ENCODE assay signal across 8 mouse cellular contexts in the genomic region with DNA sequence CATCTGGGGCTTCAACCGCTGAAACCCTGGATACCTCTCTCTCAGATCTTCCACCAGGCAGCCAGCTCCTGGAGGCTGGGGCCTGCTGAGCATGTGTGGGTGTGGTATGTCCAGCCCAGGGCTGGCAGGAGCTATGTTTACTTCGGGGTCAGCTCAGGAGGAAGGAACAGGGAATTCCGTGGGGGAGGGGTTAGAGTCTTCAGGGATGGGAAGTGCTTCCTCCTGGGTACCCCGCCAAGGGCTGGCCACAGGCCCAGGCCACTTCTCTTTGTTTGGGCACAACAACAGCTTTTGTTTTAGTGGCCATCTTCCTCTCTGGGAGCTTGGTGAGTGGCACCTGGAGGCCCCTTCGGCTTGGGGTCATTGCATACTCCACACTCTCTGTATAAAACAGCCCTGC. TPM values are rescaled to one million over a fixed set of nuclear protein-coding genes. Genes with fewer than 3 reads are reported as not detected.
DNase-seq lines count a peak whose midpoint lies in the region; ATAC-seq and TF ChIP-seq lines count a peak whose summit lies in the region.

No protein-coding gene starts in this region.

- H3K4me3 ChIP-seq in hindbrain, embryonic 10.5 days: no peak overlapping the region
- H3K4me3 ChIP-seq in hindbrain, embryonic 16.5 days (ENCODE audit: low read length): no peak overlapping the region
- H3K4me3 ChIP-seq in cortical plate, adult 2 months (ENCODE audit: insufficient read depth, low read length): no peak overlapping the region
- no peak overlapping the region for H3K4me3 ChIP-seq in liver, embryonic 13.5 days (replicated peaks)
- no peak overlapping the region for H3K4me3 ChIP-seq in thymus, adult 2 months (ENCODE audit: control insufficient read depth, insufficient read depth, low read length)
- H3K4me3 ChIP-seq in forebrain, embryonic 12.5 days (replicated peaks): no peak overlapping the region

- WGBS in hindbrain, embryonic 10.5 days: 12% methylated on average over 5 of the region's 5 CpGs
- 15% methylated on average over 5 of the region's 5 CpGs for WGBS in hindbrain, embryonic 16.5 days
- WGBS in liver, embryonic 13.5 days (ENCODE audit: insufficient replicate concordance): 35% methylated on average over 5 of the region's 5 CpGs
- WGBS in thymus, adult 2 months: 80% methylated on average over 5 of the region's 5 CpGs
- 30% methylated on average over 5 of the region's 5 CpGs for WGBS in forebrain, embryonic 12.5 days

- 0 out of 2 replicates have a peak, but pooled peaks cover 3% of the 10 kb centered on the region for H3K36me3 ChIP-seq in hindbrain, embryonic 10.5 days
- no peaks in the 10 kb centered on the region for H3K36me3 ChIP-seq in hindbrain, embryonic 16.5 days (ENCODE audit: control insufficient read depth, insufficient read depth, low read length)
- H3K36me3 ChIP-seq in liver, embryonic 13.5 days: no peaks in the 10 kb centered on the region
- no peaks in the 10 kb centered on the region for H3K36me3 ChIP-seq in thymus, adult 2 months (ENCODE audit: control insufficient read depth, insufficient read depth, low read length)
- no peaks in the 10 kb centered on the region for H3K36me3 ChIP-seq in forebrain, embryonic 12.5 days (replicated peaks)

- TF ChIP-seq POLR2A in cortical plate, adult 2 months (IDR thresholded peaks at IDR 0.05; ENCODE audit: extremely low read depth, insufficient read depth, low read length): no peak
- no peak for TF ChIP-seq POLR2A in thymus, adult 2 months (IDR thresholded peaks at IDR 0.05; ENCODE audit: control insufficient read depth, extremely low read depth, insufficient read depth, low read length, poor library complexity)

- H3K9me3 ChIP-seq in hindbrain, embryonic 10.5 days: no peaks in the 10 kb centered on the region
- H3K9me3 ChIP-seq in hindbrain, embryonic 16.5 days (ENCODE audit: control insufficient read depth, low read length): no peaks in the 10 kb centered on the region
- H3K9me3 ChIP-seq in liver, embryonic 13.5 days (replicated peaks): no peaks in the 10 kb centered on the region
- no peaks in the 10 kb centered on the region for H3K9me3 ChIP-seq in forebrain, embryonic 12.5 days

- H3K4me1 ChIP-seq in hindbrain, embryonic 10.5 days (replicated peaks): peaks cover 58% of the 10 kb centered on the region
- peaks cover 33% of the 10 kb centered on the region for H3K4me1 ChIP-seq in hindbrain, embryonic 16.5 days (ENCODE audit: control insufficient read depth, insufficient read depth, low read depth, low read length)
- H3K4me1 ChIP-seq in cortical plate, adult 2 months (ENCODE audit: control insufficient read depth, insufficient read depth, low read length): peaks cover 29% of the 10 kb centered on the region
- H3K4me1 ChIP-seq in liver, embryonic 13.5 days (replicated peaks): peaks cover 98% of the 10 kb centered on the region
- peaks cover 57% of the 10 kb centered on the region for H3K4me1 ChIP-seq in thymus, adult 2 months (replicated peaks; ENCODE audit: control insufficient read depth, insufficient read depth, low read length)
- peaks cover 32% of the 10 kb centered on the region for H3K4me1 ChIP-seq in forebrain, embryonic 12.5 days

- TF ChIP-seq CTCF in cortical plate, adult 2 months (IDR thresholded peaks at IDR 0.05; ENCODE audit: extremely low read depth, insufficient read depth, low read length): no peak
- TF ChIP-seq CTCF in thymus, adult 2 months (IDR thresholded peaks at IDR 0.05; ENCODE audit: borderline replicate concordance, control insufficient read depth, extremely low read depth, insufficient read depth, low read length, poor library complexity): no peak

- DNase-seq in hindbrain, embryonic 10.5 days (ENCODE audit: low spot score): no peak
- DNase-seq in heart, postnatal 36 days: peak; percentile 74 to 78
- no peak for DNase-seq in liver, embryonic 13.5 days
- DNase-seq in thymus, adult 2 months: no peak
- no peak for DNase-seq in spleen, postnatal 10 days (ENCODE audit: low spot score in 2 of 2)

- H3K9ac ChIP-seq in hindbrain, embryonic 16.5 days (ENCODE audit: low read depth, low read length): no peak overlapping the region
- peak overlapping the region; percentile 34; the same call in 1 of the 2 replicates for H3K9ac ChIP-seq in liver, embryonic 13.5 days
- no peak overlapping the region for H3K9ac ChIP-seq in forebrain, embryonic 12.5 days

- no peaks in the 10 kb centered on the region for H3K27me3 ChIP-seq in hindbrain, embryonic 10.5 days (ENCODE audit: insufficient read depth, poor library complexity, severe bottlenecking)
- no peaks in the 10 kb centered on the region for H3K27me3 ChIP-seq in hindbrain, embryonic 16.5 days (replicated peaks; ENCODE audit: control insufficient read depth, insufficient read depth, low read length)
- no peaks in the 10 kb centered on the region for H3K27me3 ChIP-seq in liver, embryonic 13.5 days
- H3K27me3 ChIP-seq in thymus, adult 2 months (ENCODE audit: control insufficient read depth, insufficient read depth, low read length): no peaks in the 10 kb centered on the region
- H3K27me3 ChIP-seq in forebrain, embryonic 12.5 days: no peaks in the 10 kb centered on the region

- ATAC-seq in hindbrain, embryonic 16.5 days: no peak
- no peak for ATAC-seq in liver, embryonic 13.5 days (ENCODE audit: low read depth)
- no peak for ATAC-seq in forebrain, embryonic 12.5 days (ENCODE audit: low FRiP score)

- H3K27ac ChIP-seq in hindbrain, embryonic 10.5 days: peak overlapping the region; percentile 5
- H3K27ac ChIP-seq in hindbrain, embryonic 16.5 days (ENCODE audit: low read depth, low read length): no peak overlapping the region
- peak overlapping the region; percentile 23; the same call in 1 of the 2 replicates for H3K27ac ChIP-seq in cortical plate, adult 2 months (ENCODE audit: insufficient read depth, low read length)
- H3K27ac ChIP-seq in liver, embryonic 13.5 days: peak overlapping the region; percentile 51
- H3K27ac ChIP-seq in thymus, adult 2 months (ENCODE audit: control insufficient read depth, insufficient read depth, low read length): no peak overlapping the region
- H3K27ac ChIP-seq in forebrain, embryonic 12.5 days: no peak overlapping the region

- intact Hi-C loops in heart, postnatal 36 days (cut with DNase I): no loop called here

- no peak overlapping the region for H3K4me2 ChIP-seq in hindbrain, embryonic 16.5 days (ENCODE audit: low read length)
- H3K4me2 ChIP-seq in liver, embryonic 13.5 days: 0 out of 2 replicates have a peak overlapping the region, but pooled peaks have one; percentile 2
- H3K4me2 ChIP-seq in forebrain, embryonic 12.5 days: no peak overlapping the region

RNA-seq across cellular contexts. Expression of a gene that starts 8.3 kb away (rescaled TPM):
- polyA plus RNA-seq in hindbrain, embryonic 10.5 days (2016; fragmentation: Nextera tagmentation; extraction: Ambion mirVana): 0.18 and 0.25 TPM in 2 replicates
- polyA plus RNA-seq in hindbrain, embryonic 16.5 days (2015; fragmentation: Nextera tagmentation; extraction: Ambion mirVana): 0.16 and 0.29 TPM in 2 replicates
- polyA plus RNA-seq in cortical plate, adult 2 months (2012; rRNA removed): not detected in 2 replicates
- not detected for total RNA-seq in heart, postnatal 36 days (2021)
- 0.80 and 0.89 TPM in 2 replicates for polyA plus RNA-seq in liver, embryonic 13.5 days (2015; fragmentation: Nextera tagmentation; extraction: Ambion mirVana)
- 0.08 TPM in 1 of 2 replicates, not detected in the other for polyA plus RNA-seq in thymus, adult 2 months (2012; rRNA removed)
- polyA plus RNA-seq in forebrain, embryonic 12.5 days (2016; fragmentation: Nextera tagmentation; extraction: Ambion mirVana): 0.46 and 0.52 TPM in 2 replicates

RNA-seq across cellular contexts. Expression of a gene that starts 21.7 kb away (rescaled TPM):
- polyA plus RNA-seq in hindbrain, embryonic 10.5 days (2016; fragmentation: Nextera tagmentation; extraction: Ambion mirVana): 1,375 and 1,717 TPM in 2 replicates
- 160 and 182 TPM in 2 replicates for polyA plus RNA-seq in hindbrain, embryonic 16.5 days (2015; fragmentation: Nextera tagmentation; extraction: Ambion mirVana)
- polyA plus RNA-seq in cortical plate, adult 2 months (2012; rRNA removed): 38.2 and 38.5 TPM in 2 replicates
- 1 to 10 TPM; 2.4 to 3.9 TPM for total RNA-seq in heart, postnatal 36 days (2021)
- polyA plus RNA-seq in liver, embryonic 13.5 days (2015; fragmentation: Nextera tagmentation; extraction: Ambion mirVana): 50.1 and 52.2 TPM in 2 replicates
- polyA plus RNA-seq in thymus, adult 2 months (2012; rRNA removed): 12.0 and 17.7 TPM in 2 replicates
- 834 and 889 TPM in 2 replicates for polyA plus RNA-seq in forebrain, embryonic 12.5 days (2016; fragmentation: Nextera tagmentation; extraction: Ambion mirVana)

RNA-seq across cellular contexts. Expression of a gene that starts 21.8 kb away (rescaled TPM):
- polyA plus RNA-seq in hindbrain, embryonic 10.5 days (2016; fragmentation: Nextera tagmentation; extraction: Ambion mirVana): 36.3 and 39.4 TPM in 2 replicates
- 32.3 and 37.5 TPM in 2 replicates for polyA plus RNA-seq in hindbrain, embryonic 16.5 days (2015; fragmentation: Nextera tagmentation; extraction: Ambion mirVana)
- 550 and 668 TPM in 2 replicates for polyA plus RNA-seq in cortical plate, adult 2 months (2012; rRNA removed)
- total RNA-seq in heart, postnatal 36 days (2021): 10 to 100 TPM; 48.4 to 51.2 TPM
- polyA plus RNA-seq in liver, embryonic 13.5 days (2015; fragmentation: Nextera tagmentation; extraction: Ambion mirVana): 24.7 and 28.0 TPM in 2 replicates
- 1,103 and 1,229 TPM in 2 replicates for polyA plus RNA-seq in thymus, adult 2 months (2012; rRNA removed)
- 24.4 and 28.5 TPM in 2 replicates for polyA plus RNA-seq in forebrain, embryonic 12.5 days (2016; fragmentation: Nextera tagmentation; extraction: Ambion mirVana)

RNA-seq across cellular contexts. Expression of a gene that starts 26.8 kb away (rescaled TPM):
- 0.48 and 0.95 TPM in 2 replicates for polyA plus RNA-seq in hindbrain, embryonic 10.5 days (2016; fragmentation: Nextera tagmentation; extraction: Ambion mirVana)
- polyA plus RNA-seq in hindbrain, embryonic 16.5 days (2015; fragmentation: Nextera tagmentation; extraction: Ambion mirVana): 1.5 TPM in 2 replicates
- 32.9 and 45.0 TPM in 2 replicates for polyA plus RNA-seq in cortical plate, adult 2 months (2012; rRNA removed)
- not detected for total RNA-seq in heart, postnatal 36 days (2021)
- 0.07 and 0.09 TPM in 2 replicates for polyA plus RNA-seq in liver, embryonic 13.5 days (2015; fragmentation: Nextera tagmentation; extraction: Ambion mirVana)
- polyA plus RNA-seq in thymus, adult 2 months (2012; rRNA removed): 0.80 and 0.87 TPM in 2 replicates
- 0.31 and 0.72 TPM in 2 replicates for polyA plus RNA-seq in forebrain, embryonic 12.5 days (2016; fragmentation: Nextera tagmentation; extraction: Ambion mirVana)

Comparison
In these comparisons a context has a peak if more than half of its experiments do, and no peak if none do; other contexts are left out.
1. H3K27ac ChIP-seq: peak in hindbrain, embryonic 10.5 days (single experiment), cortical plate, adult 2 months (single experiment) and liver, embryonic 13.5 days (single experiment); none in hindbrain, embryonic 16.5 days (single experiment), thymus, adult 2 months (single experiment) and forebrain, embryonic 12.5 days (single experiment).
2. DNase-seq: peak in heart, postnatal 36 days (2 of 2); none in hindbrain, embryonic 10.5 days (single experiment), liver, embryonic 13.5 days (single experiment), thymus, adult 2 months (single experiment) and spleen, postnatal 10 days (0 of 2).
3. RNA of a gene that starts 21.8 kb away (polyA plus RNA-seq): 1,103 to 1,229 TPM in thymus, adult 2 months and 550 to 668 TPM in cortical plate, adult 2 months; 36.3 to 39.4 TPM in hindbrain, embryonic 10.5 days, 32.3 to 37.5 TPM in hindbrain, embryonic 16.5 days, 24.4 to 28.5 TPM in forebrain, embryonic 12.5 days and 24.7 to 28.0 TPM in liver, embryonic 13.5 days; every median in the first group is over 10 times any median in the second.